Mouse (Mus musculus) erythroblast, adult 5-6 weeks (primary cell): ENCODE results near the gene Nuak1. TPM values are rescaled to one million over a fixed set of nuclear protein-coding genes. Genes with fewer than 3 reads are reported as not detected.

Experiments used
- ATAC-seq: replicated peaks from 2 replicates; pipeline ENCODE4 v1.8.0; 2016; ENCODE audit warnings: moderate number of reproducible peaks, mild to moderate bottlenecking, moderate TSS enrichment, inconsistent platforms; ENCODE audit not compliant: poor library complexity, low FRiP score, severe bottlenecking
- total RNA-seq, 2 experiments: library from RNA; stranded (forward) in 1 of 2; stranded (reverse) in 1 of 2; fragments of 150-400 nt in 1 of 2; fragments of 200-764, 138-1000 nt in 1 of 2; gene quantifications; 2 replicates each; pipeline versions ENCODE4 v1.2.3 to v1.2.4; 2015 to 2017; ENCODE audit warnings: low replicate concordance in 2 of 2

Gene Nuak1
- total RNA-seq, 2 experiments from 2014 or later, result 0.85 TPM; not detected in 1

DNA sequence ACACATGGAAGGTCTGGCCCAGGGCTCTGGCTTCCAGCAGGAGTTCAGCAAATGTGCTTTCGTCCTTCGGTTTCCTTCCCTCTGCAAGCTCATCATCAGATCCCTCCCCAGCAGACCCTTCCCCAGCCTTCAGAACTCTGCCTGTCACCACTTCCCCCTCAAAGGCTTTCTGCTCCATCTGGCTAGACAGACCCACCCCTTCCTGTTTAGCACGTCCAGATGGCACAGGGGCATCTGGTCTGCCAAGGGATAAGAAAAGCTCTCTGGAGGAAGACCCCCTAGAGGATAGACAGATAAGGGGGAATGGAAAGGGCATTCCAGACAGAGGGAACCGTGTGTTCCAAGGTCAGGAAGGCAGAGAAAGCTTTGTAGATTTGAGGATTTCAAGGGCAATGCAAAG is 53.1 kb downstream of the Nuak1 start:
- ATAC-seq, result no peak

- ATAC-seq, result no peak
These were observed 53.7 kb downstream of the Nuak1 start for GRCm38 (mm10) chr10:84386625-84387242.

GRCm38 (mm10) chr10:84386214-84386613 is 54.2 kb downstream of the Nuak1 start:
- ATAC-seq, result no peak

DNA sequence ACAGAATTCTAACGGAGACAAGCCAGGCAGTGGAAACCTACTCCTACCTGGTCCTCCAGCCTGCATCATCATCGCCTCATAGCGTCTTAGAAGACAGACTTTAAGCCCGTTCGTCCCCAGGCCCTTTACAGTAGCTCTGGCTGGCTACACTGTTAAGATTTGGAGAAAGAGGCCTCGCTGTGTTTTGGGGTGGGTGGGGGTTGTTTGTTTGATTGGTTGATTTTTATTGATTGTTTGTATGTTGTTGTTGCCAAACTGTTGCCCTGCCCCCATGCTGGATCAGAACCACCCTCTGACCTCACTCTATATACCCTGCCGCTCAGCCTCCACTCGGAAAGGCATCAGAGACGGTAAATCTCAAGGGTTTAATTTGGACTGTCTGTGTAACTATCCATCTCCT is 55.6 kb downstream of the Nuak1 start:
- ATAC-seq, result no peak

DNA sequence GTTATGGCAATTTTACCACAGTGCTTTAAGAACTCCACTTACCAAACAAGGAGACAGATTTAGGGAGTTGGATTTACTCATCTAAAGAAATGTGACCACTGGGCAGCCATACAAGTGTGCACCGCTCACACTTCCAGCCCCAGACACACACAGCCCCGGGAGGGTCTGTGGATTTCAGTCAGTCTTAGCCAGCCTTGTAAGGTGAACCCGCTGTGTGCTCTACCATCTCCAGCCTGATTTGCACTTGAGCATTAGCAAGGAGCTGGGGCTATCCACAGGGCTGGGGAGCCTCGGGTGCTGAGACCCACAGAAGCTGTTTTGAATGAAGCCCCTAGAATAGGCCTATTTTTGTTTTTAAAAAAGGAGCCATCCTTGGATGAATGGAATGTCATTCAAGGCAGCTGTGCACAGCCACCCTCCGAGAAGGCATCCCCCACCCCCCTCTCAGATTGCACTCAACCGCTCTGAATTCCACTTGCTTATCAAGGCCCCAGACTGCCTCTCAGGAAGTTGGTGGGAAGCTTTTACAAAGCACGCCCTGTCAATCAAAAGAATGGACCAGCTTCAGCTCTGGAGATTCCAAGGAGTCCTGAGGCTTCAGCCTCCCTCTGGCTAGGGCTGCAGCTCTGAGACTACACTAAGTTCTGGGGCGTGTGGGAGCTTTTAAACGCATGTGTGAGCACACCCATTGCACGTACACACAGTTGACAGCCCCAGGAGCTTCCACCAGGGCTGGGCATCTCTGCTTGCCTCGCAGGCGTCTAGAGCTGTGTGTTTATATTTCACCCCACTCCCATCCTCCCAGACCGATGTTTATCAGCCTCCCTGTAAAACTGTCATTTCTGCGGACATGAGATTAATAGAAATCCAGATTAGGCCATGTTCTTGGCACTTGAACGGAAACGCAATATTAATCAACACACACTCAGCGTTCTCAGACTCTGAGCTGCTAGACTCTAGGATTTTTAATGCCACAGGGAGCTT is 57.2 kb downstream of the Nuak1 start:
- no peak for ATAC-seq

DNA sequence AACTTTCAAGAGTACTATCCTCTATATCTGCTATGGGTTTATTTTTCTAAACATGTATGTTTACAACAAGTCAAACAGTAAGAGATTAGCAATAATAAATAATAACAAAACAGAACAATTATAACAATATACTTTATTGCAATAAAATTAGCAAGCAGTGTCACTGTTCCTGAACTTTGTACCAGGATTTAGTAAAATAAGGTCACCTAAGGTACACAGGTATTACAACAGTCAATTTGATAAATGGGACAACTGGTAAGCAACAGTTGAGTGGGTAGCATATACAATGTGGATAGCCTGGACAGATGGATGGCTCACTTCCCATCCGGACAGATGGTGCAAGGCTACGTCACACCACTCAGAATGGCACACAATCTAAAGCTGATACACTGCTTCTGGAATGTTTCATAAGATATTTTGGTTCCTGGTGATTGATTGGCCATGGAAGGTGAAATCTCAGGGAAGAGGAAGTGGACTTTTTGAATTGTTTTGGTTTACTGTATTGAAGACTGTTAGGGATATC is 59.1 kb downstream of the Nuak1 start:
- ATAC-seq, result no peak

DNA sequence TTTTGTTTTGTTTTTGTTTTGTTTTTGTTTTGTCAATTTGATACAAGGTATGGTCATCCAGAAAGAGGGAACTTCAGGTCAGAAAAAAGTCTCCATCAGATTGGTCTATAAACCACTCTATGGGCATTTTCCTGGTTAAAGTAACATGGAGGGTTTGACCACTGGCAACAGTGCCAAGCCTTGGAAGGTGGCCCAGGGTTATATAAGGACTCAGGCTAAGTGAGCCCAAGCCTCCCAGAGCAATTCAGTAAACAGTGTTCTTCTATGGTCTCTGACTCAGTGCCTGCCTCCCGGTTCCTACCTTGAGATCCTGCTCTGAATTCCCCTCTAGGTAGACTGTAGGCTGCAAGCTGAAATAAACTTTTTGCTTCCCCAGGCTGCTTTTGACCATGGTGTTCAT is 61.0 kb downstream of the Nuak1 start:
- no peak for ATAC-seq

DNA sequence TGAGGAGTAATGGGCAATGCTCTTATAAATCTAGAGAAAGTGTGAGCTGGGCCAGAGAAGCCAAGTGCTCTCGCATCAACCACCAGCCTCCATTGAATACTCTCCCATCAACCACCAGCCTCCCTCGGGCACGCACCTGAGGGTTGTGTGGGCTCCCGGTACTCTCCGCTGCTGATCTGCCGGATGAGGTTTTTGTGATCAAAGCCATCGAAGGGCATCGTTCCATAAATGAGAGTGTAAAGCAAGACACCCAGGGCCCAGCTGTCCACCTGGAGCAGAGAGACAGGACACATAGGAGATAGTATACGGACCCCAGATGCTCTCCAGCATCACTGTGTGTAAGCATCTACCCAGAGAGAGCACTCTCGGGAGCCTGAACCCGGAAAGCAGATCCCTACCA is 62.4 kb downstream of the Nuak1 start:
- no peak for ATAC-seq

GRCm38 (mm10) chr10:84376346-84376745 is 64.1 kb downstream of the Nuak1 start:
- no peak for ATAC-seq

- no peak for ATAC-seq
These were observed 65.4 kb downstream of the Nuak1 start for GRCm38 (mm10) chr10:84374996-84375395.

GRCm38 (mm10) chr10:84373476-84373875 is 66.9 kb downstream of the Nuak1 start:
- no peak for ATAC-seq

GRCm38 (mm10) chr10:84372161-84373095 is 68.0 kb downstream of the Nuak1 start:
- no peak for ATAC-seq

GRCm38 (mm10) chr10:84371681-84372160 is 68.7 kb downstream of the Nuak1 start:
- no peak for ATAC-seq

DNA sequence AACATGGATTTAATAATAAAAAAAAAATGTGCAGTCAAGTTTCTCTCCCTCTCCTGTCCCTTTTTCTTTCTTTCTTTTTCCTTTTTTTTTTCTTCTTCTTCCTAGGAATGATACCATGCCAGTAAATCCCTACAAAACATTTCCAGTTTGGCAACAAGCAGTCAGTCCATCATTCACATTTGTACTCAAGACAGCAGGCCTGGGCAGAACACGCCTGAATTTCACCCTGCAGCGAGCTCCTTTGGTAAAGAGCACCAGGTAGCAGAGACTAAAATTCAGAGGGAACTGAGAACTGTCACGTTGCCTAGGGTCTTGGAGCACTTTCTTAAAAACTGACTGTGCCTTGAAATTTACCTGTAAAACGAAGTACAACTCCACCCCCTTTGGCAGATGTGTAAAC is 69.2 kb downstream of the Nuak1 start:
- ATAC-seq, result no peak

- no peak for ATAC-seq
These were observed 70.6 kb downstream of the Nuak1 start for GRCm38 (mm10) chr10:84369646-84370314.

- ATAC-seq, result no peak
These were observed 72.2 kb downstream of the Nuak1 start for GRCm38 (mm10) chr10:84368185-84368584.

- ATAC-seq, result no peak
These were observed 75.1 kb downstream of the Nuak1 start for GRCm38 (mm10) chr10:84365166-84365865.

- no peak for ATAC-seq
These were observed 76.6 kb downstream of the Nuak1 start for GRCm38 (mm10) chr10:84363833-84364232.

DNA sequence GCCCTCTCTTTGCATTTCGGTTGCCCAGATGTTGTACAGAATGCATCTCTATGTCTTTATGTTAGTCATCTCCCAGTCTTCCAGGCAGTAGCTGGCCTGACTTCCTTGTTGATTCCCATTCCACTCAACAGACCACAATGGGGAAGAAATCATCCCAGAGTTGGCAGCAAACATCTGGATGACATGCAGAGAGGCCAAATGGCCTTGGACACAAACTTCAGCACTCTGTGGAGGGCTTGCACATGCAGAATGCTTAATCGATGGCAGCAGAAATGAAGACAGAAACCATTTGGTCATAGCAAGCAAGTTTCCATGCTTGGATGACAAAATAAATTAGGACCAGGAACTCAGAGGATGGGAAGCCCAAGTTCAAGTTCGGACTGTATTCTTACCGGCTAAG is 79.4 kb downstream of the Nuak1 start:
- no peak for ATAC-seq
